Mouse (Mus musculus): ENCODE measurements around the gene Cux2.

The Cux2 gene

GRCm38 (mm10) chr5:122059060-122060017, 9.4 kb upstream of the Cux2 start:
- peak; percentile 39 to 43 for DNase-seq

DNA sequence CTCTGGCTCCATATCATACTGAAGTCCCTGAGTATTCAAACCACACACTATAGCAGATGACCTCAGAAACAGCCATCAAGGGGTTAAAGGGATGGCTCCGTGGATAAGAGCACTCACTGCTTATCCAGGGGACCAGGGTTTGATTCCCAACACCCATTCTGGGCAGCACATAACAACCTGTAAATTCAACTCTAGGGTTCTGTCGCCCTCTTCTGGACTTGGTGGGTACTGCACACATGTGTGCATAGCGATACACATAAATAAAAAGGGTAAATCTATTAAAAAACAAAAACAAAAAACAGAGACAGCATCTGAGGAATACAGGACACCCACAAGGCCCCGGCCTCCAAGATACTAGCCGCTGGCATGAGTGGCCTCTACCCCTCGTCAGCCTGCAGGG, 7.7 kb upstream of the Cux2 start:
- DNase-seq: no peak

GRCm38 (mm10) chr5:122056557-122056956, 6.7 kb upstream of the Cux2 start:
- DNase-seq: no peak

DNA sequence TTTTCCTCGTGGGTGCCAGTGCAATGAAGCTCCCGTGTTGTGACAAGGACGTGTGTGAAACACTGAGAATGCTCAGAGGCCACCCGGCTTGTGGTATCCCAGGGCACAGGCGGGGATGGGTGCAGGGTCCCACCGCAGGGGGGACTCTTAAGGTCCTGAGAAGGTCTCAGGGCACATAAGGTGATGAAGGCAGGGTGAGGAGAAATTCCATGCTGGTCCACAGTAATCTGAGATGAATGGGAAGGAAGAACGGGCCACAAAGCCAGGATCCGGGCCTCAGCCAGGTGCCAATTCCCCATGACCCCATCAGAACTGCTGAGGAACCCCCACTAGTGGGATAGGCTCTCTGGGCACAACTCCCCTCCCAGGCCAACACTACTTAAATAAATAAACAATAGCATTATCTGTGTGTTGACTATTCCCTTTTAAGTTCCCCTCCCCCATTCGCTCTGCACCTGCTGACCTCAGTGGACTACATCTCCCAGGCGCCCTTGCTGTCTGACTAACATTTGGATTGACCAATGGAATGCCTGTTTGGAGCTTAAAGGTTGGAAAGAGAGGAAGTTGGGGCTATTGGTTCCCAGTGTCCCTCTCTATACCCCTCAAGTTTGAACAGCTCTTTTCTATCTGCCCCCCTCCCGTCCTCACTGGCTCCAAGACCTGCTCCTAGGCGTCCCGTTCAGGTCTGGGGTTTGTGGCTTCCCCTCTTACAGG, 4.4 kb upstream of the Cux2 start:
- DNase-seq: peak; percentile 66 to 68

GRCm38 (mm10) chr5:122053587-122053986, 3.7 kb upstream of the Cux2 start:
- DNase-seq: no peak

DNA sequence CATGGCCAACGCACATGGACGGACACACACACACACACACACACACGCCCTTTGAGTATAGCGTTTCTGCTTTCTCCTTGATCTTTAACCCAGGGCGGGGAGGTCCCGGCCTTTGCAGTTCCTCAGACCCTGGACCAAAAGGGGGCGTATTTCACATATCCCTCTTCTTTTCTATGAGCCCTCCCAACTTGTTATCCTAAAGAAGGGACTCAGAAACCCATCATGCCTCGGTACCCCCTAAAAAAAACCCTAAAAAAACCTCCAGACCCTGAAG, 867 bp upstream of the Cux2 start:
- no peak for DNase-seq

DNA sequence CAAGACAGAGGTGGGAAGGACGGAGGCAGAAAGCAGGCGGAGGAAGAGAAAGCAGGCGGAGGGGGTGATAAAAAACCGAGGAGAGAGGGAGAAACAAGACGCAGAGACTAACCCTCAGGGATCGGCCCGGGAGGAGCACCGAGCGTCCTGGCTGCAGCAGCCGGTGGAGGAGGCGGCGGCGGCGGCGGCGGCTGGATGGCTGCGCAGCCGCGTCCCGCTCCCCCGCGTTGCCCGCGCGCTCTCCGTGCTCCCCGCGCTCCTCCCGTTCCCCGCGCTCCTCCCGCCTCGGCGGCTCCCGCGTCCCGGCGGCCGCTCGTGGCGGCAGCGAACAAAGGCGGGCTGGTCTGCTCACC, 262 bp downstream of the Cux2 start:
- DNase-seq: peak; percentile 34 to 47

DNA sequence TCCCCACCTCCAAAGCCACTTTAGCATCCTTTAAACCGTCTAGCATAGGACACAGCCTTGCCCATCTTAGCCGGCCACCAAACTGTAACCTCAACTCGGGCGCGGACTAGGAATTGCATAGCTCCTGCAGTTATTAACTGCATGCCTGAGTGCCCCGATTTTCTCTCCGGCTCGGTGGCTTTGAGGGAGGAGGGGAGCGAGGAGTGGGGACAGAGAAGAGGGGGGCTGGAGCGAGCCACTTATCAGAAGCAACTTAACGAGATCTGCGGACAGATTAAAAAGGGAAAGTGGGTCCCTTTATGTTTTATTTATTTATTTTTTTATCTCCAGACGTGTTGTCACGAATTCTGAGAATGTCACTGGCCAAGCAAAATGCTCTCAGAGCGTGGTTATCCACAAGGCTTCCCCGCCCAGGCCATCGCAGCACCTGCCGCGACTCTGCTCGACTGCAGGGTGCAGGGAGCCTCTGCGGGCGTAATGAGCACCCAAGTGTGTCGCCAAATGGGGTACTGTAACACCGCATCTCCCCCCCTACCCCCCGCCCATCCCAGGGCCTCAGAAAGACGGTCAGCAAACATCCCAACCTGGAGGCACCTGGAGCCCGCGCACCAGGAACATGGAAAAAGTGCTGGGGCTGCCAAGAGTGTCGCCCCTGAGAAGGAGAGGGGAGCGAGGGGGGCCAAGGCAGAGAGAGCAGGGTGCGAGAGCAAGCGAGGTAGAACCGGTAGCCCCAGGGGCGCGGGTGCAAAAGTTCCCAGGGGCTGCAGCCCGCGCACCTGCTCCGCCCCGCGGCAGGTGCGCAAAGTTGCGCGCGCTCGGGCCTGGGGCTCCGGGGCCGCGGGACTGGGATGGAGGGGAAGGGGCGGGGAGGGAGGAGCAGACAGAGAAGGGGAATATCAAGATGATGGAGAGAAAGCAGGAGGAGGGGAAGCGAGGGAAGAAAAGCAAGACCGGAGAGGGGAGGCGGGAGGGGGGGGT, 927 bp downstream of the Cux2 start:
- DNase-seq: no peak

DNA sequence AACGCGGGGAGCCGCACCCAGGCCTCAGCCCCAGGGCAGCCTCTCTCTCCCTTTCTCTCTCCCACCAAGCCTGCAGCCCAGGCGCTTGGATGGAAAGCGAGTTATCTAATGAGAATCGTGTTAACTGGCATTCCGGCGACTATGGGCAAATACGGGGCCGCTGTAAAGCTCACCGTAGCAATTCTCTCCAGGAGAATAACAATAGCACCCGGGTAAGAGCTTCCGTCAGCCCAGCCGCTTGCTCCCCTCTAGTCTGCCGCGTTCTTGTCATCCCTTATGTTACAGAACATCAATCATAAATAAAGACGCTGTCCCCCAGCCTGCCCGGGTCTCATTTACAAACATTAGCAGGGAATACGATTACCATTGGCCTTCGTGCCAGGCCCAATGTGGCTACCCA, 1.6 kb downstream of the Cux2 start:
- no peak for DNase-seq

- no peak for DNase-seq
Observed at GRCm38 (mm10) chr5:122047791-122048190, 2.1 kb downstream of the Cux2 start.

GRCm38 (mm10) chr5:122043567-122043966, 6.3 kb downstream of the Cux2 start:
- no peak for DNase-seq

DNA sequence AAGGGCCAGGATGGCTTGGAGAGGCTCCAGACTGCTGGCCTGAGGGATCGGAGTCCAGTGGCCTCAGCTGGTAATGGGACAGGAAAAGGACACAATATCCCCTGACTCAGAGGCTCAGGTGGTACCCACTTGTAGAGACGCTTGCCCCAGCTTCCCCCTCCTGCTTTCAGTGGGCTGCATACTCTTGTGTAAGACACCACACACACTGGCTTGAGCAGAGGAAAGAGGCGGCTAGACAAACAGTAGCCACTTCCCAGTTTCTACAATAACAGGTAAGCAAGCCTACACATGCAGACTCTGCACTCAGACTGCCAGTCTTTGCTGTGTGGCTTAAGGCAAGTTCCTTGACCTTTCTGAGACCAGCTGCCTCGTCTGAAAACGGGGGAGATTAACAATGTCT, 14.6 kb downstream of the Cux2 start:
- peak in 1 of 2 experiments; percentile 48 for DNase-seq

DNA sequence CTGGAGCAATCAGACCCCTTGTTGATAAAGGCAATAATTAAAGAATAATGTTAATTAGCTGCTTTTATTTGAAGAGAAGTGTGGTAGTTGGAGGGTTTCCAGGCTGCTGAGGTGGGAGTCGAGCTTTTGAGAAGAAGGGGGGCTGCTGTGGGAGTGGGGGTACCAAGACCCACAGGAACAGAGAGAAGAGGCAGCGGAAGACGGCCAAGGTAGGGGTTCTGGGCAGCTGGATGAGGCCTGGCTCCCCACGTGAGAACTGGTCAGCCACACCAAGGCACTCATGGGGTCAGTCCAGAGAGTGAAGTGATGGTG, 16.8 kb downstream of the Cux2 start:
- DNase-seq: no peak

DNA sequence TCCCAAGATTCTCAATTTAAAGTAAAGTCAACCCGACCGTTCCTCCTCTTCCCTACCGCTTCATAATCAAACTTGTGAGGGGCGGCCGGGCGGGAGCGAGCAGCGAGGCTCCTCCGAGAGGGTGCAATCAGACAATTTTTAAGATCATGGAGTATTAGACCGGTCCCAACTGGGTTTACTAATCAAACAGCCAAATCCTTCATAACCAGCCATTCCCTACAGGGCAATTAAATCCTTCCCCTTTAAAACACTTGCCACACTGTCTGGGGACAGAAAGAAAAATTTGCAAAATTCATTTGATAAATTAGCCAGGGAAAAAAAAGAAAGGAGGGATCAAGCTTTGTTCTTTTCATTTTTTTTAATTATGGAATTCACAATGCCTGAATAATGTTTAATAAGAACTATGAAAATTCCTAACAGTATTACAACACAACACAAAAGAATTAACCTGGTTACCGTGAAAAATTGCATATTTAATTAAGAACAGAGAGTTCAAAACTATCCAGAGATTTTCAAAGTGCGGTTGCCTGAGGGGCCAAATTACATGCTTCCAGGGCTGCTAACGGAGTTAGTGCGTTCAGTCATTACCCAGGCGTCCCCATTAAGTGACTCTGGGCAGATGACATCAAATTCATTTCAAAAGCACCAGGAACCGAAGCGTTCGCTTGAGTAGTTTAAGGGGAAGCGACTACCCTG, 17.3 kb downstream of the Cux2 start:
- DNase-seq: no peak

GRCm38 (mm10) chr5:122031146-122031545, 18.8 kb downstream of the Cux2 start:
- peak; percentile 46 to 58 for DNase-seq

DNA sequence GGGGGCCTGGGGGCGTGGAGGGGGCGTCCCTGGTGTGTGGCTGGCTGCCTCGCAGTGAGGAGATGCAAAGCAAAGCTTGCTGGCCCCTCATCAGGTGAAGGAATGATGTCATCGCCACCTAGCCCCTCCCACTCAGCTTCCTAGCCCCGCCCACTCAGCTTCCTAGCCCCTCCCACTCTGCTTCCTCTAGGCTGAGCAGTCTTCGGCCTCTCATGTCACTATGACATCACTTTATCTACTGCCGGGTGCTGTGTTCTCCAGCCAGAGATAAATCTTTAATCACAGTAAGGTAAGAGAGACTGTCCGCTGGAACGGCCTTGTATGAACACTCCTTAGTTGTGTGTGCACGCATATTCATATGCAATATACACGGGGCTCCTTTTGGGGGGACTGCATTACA, 19.3 kb downstream of the Cux2 start:
- no peak for DNase-seq

- peak; percentile 79 to 87 for DNase-seq
Observed at GRCm38 (mm10) chr5:122026771-122027170, 23.1 kb downstream of the Cux2 start.

DNA sequence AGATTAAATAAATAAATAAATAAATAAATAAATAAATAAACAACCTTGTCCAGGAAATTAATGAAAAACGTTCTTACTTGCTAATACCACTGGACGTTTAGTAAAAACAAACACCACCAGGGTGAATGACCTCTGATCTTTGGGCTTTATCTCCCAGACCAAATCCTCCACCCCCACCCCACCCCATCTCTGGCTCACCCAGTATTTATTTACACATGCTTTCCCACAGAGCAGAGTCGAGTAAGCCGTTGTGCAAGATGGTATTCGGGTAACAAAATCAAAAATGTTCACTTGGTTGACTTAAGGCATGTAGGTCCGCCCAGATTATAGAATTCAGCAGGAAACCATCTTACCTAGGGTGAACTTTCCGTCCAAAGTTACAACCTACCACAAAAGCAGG, 23.6 kb downstream of the Cux2 start:
- peak in 1 of 2 experiments; percentile 40 for DNase-seq

GRCm38 (mm10) chr5:122025117-122025516, 24.8 kb downstream of the Cux2 start:
- DNase-seq: no peak

DNA sequence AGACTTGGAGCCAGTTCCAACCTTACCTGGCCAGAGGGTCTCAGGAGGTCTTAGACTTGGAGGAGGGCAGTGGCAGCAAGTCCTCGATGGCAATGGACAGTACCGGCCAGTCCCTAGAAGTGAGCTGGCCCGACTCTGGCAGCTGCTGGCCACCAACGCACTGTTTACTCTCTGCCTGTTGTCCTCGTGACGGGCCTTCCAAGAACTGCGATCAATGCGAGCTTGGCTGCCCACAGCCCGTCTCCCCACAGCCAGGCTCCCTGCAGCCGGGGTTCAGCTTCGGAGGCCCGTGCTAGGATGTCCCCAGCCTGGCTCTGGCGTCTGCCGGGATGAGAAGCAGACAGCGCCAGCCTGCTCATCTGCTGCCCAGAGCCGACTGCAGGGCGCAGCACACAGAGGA, 30.6 kb downstream of the Cux2 start:
- no peak for DNase-seq

DNA sequence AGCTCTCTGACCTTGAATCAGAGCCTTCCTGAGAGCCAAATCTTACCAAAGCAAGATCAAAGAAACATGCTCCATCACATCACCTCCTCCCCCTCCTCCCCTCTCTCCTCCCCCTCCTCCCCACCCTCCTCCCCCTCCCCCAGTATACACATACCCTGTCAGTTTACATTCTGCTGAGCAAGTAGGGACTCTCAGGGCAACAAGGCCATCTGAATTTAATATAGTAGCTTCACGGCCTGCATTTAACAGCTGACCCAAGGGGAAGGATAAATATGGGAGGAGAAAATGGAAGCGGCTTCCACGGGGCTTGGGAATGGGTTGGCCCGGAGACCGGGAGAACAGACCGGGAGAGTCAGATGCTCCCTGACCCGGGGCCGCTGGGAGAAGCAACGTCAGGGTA, 32.1 kb downstream of the Cux2 start:
- DNase-seq: no peak

DNA sequence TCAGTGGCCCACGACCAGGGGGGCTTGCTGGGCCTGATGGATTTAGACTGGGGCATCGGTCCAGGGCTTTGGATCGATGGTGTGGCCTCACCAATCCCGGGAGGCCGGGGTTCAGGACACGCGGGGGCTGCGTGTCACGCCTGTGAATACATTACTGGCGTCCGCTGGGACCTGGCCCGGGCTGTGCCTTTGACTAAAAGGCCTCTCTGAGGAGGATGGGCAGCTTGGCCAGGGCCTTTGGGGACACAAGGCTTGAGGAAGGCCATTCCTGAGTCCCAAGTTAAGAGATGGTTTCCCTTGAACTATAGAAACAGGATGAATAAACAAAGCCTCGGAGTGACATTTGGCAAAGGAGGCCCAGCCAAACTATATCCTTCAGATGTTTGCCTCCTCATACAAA, 32.6 kb downstream of the Cux2 start:
- DNase-seq: no peak

DNA sequence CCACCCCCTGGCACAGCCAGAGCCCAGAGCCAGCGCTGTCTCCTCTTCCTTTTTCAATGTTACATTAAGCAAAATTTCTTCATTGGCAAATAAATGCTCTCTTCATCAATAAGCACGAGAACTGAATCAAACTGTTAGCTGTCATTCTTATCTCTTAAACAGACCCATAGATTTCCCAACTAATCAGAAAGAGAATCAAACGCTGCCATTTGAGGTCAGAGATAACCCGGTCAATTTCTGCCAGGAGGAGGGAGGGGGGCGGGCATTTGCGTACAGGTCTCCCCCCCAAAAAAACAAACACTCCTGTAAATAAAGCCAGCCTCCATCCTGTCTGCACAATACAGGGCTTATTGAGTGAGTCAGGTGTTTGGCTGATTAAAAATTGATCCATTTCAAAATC, 33.2 kb downstream of the Cux2 start:
- no peak for DNase-seq

Data from lung, adult 18-20 months (tissue).